Mouse (Mus musculus): ENCODE results near the gene Pnmal1. TPM values are rescaled to one million over a fixed set of nuclear protein-coding genes. Genes with fewer than 3 reads are reported as not detected.

Pnmal1 gene
- total and polyA plus RNA-seq, 2 experiments from 2014 or later, result 0.04 TPM; not detected in 1

DNA sequence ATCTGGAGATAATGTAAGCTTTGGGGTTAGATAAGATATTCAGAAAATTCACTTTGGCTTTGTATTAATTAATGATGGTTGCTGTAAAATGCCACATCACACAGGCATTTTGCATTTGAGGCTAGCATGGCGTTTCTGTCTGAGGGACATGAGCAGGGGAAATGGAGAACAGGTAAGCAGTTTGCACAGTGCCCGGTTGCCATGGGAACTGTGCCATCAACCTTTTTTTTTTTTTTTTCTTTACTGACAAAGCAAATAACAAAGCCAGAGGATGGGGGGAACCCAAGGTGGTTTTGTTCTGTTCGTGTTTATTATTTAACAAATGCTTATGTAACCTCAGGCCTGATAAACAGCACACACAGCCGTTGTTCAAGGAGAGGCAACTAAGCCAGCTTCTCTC, 16.6 kb upstream of the Pnmal1 start:
- Histone ChIP-seq H3K4me2 (ENCODE audit: low read depth, low read length) (no peak overlapping the region), H3K9ac (replicated peaks; ENCODE audit: low read depth, low read length) (no peak overlapping the region), H3K36me3 (replicated peaks; ENCODE audit: control insufficient read depth, insufficient read depth, low read length) (no peaks in the 10 kb centered on the region), H3K27me3 (ENCODE audit: control insufficient read depth, insufficient read depth, low read length) (peaks cover 23% of the 10 kb centered on the region), H3K9me3 (replicated peaks; ENCODE audit: control insufficient read depth, low read length) (no peaks in the 10 kb centered on the region), H3K27ac (ENCODE audit: low read depth) (no peak overlapping the region), H3K4me3 (ENCODE audit: low read depth, low read length) (no peak overlapping the region), H3K4me1 (ENCODE audit: control insufficient read depth, insufficient read depth) (peaks cover 14% of the 10 kb centered on the region)
- 62% methylated on average over 4 of the region's 4 CpGs for WGBS
- no peak for TF ChIP-seq EP300 (IDR thresholded peaks at IDR 0.05; ENCODE audit: low read depth)
- no peak for TF ChIP-seq CTCF (IDR thresholded peaks at IDR 0.05; ENCODE audit: low read depth)
- ATAC-seq (ENCODE audit: insufficient read depth, low read depth), result no peak
- no peak for DNase-seq (ENCODE audit: low spot score)

DNA sequence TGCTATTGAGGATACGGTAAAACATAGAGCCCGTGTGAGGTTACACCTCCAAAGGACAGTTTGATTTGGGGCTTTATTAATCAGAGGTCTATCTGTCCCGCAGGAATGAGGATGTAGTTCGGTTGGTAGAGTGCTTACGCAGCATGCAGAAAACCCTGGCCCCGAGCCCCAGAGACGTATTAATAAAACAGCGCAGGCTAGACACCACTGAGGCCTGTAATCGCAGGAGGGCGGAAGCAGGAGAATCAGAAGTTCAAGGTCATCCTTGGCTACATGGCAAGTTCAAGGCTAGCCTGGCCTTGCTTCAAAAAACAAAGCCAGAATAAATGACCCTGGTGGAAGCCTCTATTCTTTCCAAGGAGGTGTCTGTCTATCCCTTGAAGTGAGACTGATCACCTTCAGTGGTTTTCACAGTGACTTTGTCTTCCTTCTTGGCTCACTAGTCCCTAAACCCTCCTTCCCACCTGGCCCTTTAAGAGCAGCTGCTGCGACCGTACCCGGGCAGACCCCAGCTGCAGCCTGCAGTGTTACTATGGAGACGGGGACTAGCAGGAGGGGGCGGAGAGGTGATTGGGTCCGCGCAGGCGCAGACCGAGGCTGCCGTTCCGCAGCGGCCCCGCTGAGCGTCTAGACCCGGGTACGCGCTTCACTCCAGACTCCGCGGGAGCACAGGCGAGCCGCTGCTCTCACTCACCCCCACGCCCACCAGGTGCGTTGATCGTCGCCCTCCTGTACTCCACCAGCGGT, 15.2 kb upstream of the Pnmal1 start, which contains the start of gene Pnmal2:
TSS of gene Pnmal2 (plus strand) at position 622 of the 747 bp plus-strand sequence.
- DNase-seq (ENCODE audit: low spot score) (peak; percentile 82), ATAC-seq (ENCODE audit: insufficient read depth, low read depth) (peak; percentile 70)
- no peak for TF ChIP-seq CTCF (IDR thresholded peaks at IDR 0.05; ENCODE audit: low read depth)
- no peak for TF ChIP-seq EP300 (IDR thresholded peaks at IDR 0.05; ENCODE audit: low read depth)
- Histone ChIP-seq H3K9me3 (replicated peaks; ENCODE audit: control insufficient read depth, low read length) (no peaks in the 10 kb centered on the region), H3K36me3 (replicated peaks; ENCODE audit: control insufficient read depth, insufficient read depth, low read length) (no peaks in the 10 kb centered on the region), H3K4me3 (ENCODE audit: low read depth, low read length) (peak within 1 kb of the TSS; percentile 57), H3K27ac (ENCODE audit: low read depth) (no peak within 1 kb of the TSS), H3K4me2 (ENCODE audit: low read depth, low read length) (peak within 1 kb of the TSS; percentile 95), H3K4me1 (ENCODE audit: control insufficient read depth, insufficient read depth) (peaks cover 22% of the 10 kb centered on the region), H3K9ac (replicated peaks; ENCODE audit: low read depth, low read length) (peak within 1 kb of the TSS; percentile 53), H3K27me3 (ENCODE audit: control insufficient read depth, insufficient read depth, low read length) (peaks cover 23% of the 10 kb centered on the region)
- 31% methylated on average over 23 of the region's 36 CpGs for WGBS

DNA sequence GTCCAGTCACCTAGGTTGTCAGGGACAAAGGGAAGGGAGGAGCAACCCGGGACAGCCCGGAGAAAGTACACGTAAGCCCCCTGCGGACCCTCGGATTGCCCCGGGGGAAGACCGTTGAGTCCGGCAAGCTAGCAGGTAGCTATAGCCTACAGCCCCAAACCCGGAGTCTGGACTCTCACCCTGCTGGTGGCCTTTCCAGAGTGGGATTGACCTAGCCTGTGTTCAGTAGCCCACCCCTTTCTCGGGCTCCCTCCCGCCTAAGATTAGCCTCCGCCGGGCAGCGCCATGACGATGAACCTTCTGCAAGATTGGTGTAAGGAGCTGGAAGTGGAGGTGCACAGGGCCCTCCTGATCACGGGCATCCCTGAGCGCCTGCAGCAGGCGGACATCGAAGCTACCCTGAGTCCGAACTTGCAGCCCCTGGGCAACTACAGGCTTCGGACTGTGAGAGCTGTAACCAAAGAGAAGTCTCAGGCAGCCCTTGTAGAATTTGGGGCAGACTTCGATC, 14.6 kb upstream of the Pnmal1 start:
- no peak; the same call in 1 of the 2 replicates for ATAC-seq (ENCODE audit: insufficient read depth, low read depth)
- peaks cover 23% of the 10 kb centered on the region for H3K27me3 ChIP-seq (ENCODE audit: control insufficient read depth, insufficient read depth, low read length)
- peaks cover 22% of the 10 kb centered on the region for H3K4me1 ChIP-seq (ENCODE audit: control insufficient read depth, insufficient read depth)
- peak overlapping the region; percentile 57 for H3K4me3 ChIP-seq (ENCODE audit: low read depth, low read length)
- DNase-seq (ENCODE audit: low spot score), result no peak
- 4% methylated on average over 22 of the region's 22 CpGs for WGBS
- H3K9ac ChIP-seq (replicated peaks; ENCODE audit: low read depth, low read length), result peak overlapping the region; percentile 53
- H3K9me3 ChIP-seq (replicated peaks; ENCODE audit: control insufficient read depth, low read length), result no peaks in the 10 kb centered on the region
- peak overlapping the region; percentile 95 for H3K4me2 ChIP-seq (ENCODE audit: low read depth, low read length)
- H3K36me3 ChIP-seq (replicated peaks; ENCODE audit: control insufficient read depth, insufficient read depth, low read length), result no peaks in the 10 kb centered on the region
- TF ChIP-seq CTCF (IDR thresholded peaks at IDR 0.05; ENCODE audit: low read depth) (no peak), EP300 (IDR thresholded peaks at IDR 0.05; ENCODE audit: low read depth) (no peak)
- no peak overlapping the region for H3K27ac ChIP-seq (ENCODE audit: low read depth)

DNA sequence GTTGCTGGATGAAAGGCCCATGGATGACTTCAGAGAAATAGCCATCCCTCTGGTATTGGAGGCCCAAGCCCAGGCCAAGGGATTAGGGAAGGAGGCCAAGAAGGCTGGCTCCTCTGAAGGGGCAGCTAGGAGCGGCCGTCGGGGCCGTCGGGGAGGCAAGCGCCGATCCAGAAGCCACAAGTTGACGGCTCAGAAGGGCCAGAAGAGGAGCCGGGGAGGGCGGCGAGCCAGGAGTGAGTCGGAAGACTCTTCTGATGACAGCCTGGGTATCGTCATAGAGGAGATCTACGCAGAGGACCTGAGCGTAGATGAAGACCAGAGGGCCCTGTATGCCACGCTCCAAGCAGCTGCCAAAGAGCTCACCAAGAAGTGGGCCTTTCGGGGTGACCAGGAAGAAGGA, 14.1 kb upstream of the Pnmal1 start:
- Histone ChIP-seq H3K9ac (replicated peaks; ENCODE audit: low read depth, low read length) (no peak overlapping the region), H3K27me3 (ENCODE audit: control insufficient read depth, insufficient read depth, low read length) (peaks cover 23% of the 10 kb centered on the region), H3K36me3 (replicated peaks; ENCODE audit: control insufficient read depth, insufficient read depth, low read length) (no peaks in the 10 kb centered on the region), H3K4me2 (ENCODE audit: low read depth, low read length) (peak overlapping the region; percentile 95), H3K4me1 (ENCODE audit: control insufficient read depth, insufficient read depth) (peaks cover 22% of the 10 kb centered on the region), H3K27ac (ENCODE audit: low read depth) (no peak overlapping the region), H3K9me3 (replicated peaks; ENCODE audit: control insufficient read depth, low read length) (no peaks in the 10 kb centered on the region), H3K4me3 (ENCODE audit: low read depth, low read length) (peak overlapping the region; percentile 57; the same call in 1 of the 2 replicates)
- 24% methylated on average over 17 of the region's 17 CpGs for WGBS
- ATAC-seq (ENCODE audit: insufficient read depth, low read depth) (no peak), DNase-seq (ENCODE audit: low spot score) (no peak)
- TF ChIP-seq CTCF (IDR thresholded peaks at IDR 0.05; ENCODE audit: low read depth), result no peak
- TF ChIP-seq EP300 (IDR thresholded peaks at IDR 0.05; ENCODE audit: low read depth), result no peak

DNA sequence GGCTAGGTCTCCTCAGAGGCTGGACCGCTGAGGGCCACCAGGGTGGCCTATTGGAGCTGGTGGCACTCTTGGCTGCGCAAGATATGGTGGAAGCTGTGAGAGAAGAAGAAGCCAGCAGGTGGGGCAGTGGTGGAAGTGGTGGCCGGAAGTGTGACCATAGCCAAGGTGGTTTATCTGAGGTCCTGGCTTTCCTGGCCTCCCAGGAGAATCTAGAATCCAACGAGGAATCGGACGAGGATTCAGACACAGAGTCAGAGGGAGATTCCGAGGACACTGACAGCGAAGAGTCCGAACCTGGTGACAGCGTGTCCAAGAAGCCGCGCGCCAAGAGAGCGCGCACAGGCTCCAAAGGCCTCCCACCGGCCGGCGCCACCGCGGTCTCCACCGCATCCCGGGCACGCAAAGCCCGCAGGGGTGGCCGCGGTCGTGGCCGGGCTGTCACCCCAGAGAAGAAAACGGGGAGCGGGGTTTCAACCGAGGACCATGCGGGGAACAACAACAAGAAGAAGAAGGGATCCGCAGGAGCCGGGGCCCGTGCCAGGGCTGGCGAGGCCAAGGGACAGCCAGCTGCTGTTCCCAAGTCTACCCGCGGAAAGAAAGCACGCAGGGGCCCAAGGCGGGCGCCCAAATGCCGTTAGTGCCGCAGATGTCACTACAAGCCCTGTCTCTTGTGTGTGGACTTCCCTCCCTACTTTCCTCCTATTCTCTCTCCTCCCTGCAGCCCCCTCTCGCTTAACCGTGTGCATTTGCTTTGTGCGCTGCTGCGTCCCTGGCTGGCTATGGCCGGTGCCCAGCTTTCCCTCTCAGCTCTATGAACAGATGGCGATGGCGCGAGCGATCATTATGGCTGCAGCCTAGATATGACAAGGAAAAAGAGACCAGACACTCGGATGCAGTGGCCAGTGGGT, 12.8 kb upstream of the Pnmal1 start:
- TF ChIP-seq EP300 (IDR thresholded peaks at IDR 0.05; ENCODE audit: low read depth) (no peak), CTCF (IDR thresholded peaks at IDR 0.05; ENCODE audit: low read depth) (peak; percentile 24; the same call in 1 of the 2 replicates)
- 6% methylated on average over 52 of the region's 53 CpGs for WGBS
- ATAC-seq (ENCODE audit: insufficient read depth, low read depth), result no peak
- Histone ChIP-seq H3K4me1 (ENCODE audit: control insufficient read depth, insufficient read depth) (peaks cover 22% of the 10 kb centered on the region), H3K9me3 (replicated peaks; ENCODE audit: control insufficient read depth, low read length) (no peaks in the 10 kb centered on the region), H3K9ac (replicated peaks; ENCODE audit: low read depth, low read length) (peak overlapping the region; percentile 26), H3K4me3 (ENCODE audit: low read depth, low read length) (peak overlapping the region; percentile 44), H3K36me3 (replicated peaks; ENCODE audit: control insufficient read depth, insufficient read depth, low read length) (no peaks in the 10 kb centered on the region), H3K4me2 (ENCODE audit: low read depth, low read length) (peak overlapping the region; percentile 77), H3K27me3 (ENCODE audit: control insufficient read depth, insufficient read depth, low read length) (peaks cover 23% of the 10 kb centered on the region), H3K27ac (ENCODE audit: low read depth) (no peak overlapping the region)
- peak; percentile 34 for DNase-seq (ENCODE audit: low spot score)

All from heart, postnatal 0 days (tissue).